Mouse (Mus musculus) olfactory bulb, adult 2 months (tissue): ENCODE measurements around the gene Cmtm6. TPM values are rescaled to one million over a fixed set of nuclear protein-coding genes. Genes with fewer than 3 reads are reported as not detected.

ENCODE experiments used
- H3K27ac ChIP-seq: fragments of 200-500 bp; 2 replicates; pipeline ENCODE4 v1.5.1; 2012; ENCODE audit warnings: low read depth, low read length; ENCODE audit not compliant: insufficient read depth
- H3K4me1 ChIP-seq: fragments of 200-500 bp; 2 replicates; pipeline ENCODE4 v1.6.1; 2012; ENCODE audit warnings: low read length; ENCODE audit not compliant: control insufficient read depth, insufficient read depth
- H3K4me3 ChIP-seq: fragments of 200-500 bp; 2 replicates; pipeline ENCODE4 v1.5.1; 2012; ENCODE audit warnings: mild to moderate bottlenecking, low read depth, low read length, moderate library complexity; ENCODE audit not compliant: insufficient read depth
- CTCF ChIP-seq: fragments of 200-500 bp; IDR thresholded peaks from 2 replicates; pipeline ENCODE4 v1.5.1; 2012; ENCODE audit warnings: low read depth, mild to moderate bottlenecking, low read length, moderate library complexity; ENCODE audit not compliant: insufficient read depth
- POLR2A ChIP-seq: fragments of 200-500 bp; IDR thresholded peaks from 2 replicates; pipeline ENCODE4 v1.6.1; 2012; ENCODE audit warnings: mild to moderate bottlenecking, low read depth, low read length, moderate library complexity; ENCODE audit not compliant: insufficient read depth
- WGBS: fragments of 180-500 bp; shearing (Covaris S2); methylation state at CpG from one replicate; pipeline ENCODE4 v1.1.7; 2018; 5-methylcytosine and 5-hydroxymethylcytosine counted together
- polyA plus RNA-seq: library from polyadenylated mRNA; stranded (reverse); fragments of >200 nt; gene quantifications from 2 replicates; pipeline ENCODE4 v1.2.4, GENCODE M21; 2012; ENCODE audit warnings: low replicate concordance; ENCODE audit not compliant: missing spikeins, insufficient read depth, insufficient read length

The Cmtm6 gene
- polyA plus RNA-seq, 1 experiment, result not detected

- Histone ChIP-seq H3K27ac (no peak overlapping the region), H3K4me3 (no peak overlapping the region), H3K4me1 (peaks cover 14% of the 10 kb centered on the region)
- WGBS, result 69% methylated on average over 4 of the region's 4 CpGs
- TF ChIP-seq POLR2A (no peak), CTCF (no peak)
Measured at GRCm38 (mm10) chr9:114745163-114745562, 14.2 kb downstream of the Cmtm6 start.

DNA sequence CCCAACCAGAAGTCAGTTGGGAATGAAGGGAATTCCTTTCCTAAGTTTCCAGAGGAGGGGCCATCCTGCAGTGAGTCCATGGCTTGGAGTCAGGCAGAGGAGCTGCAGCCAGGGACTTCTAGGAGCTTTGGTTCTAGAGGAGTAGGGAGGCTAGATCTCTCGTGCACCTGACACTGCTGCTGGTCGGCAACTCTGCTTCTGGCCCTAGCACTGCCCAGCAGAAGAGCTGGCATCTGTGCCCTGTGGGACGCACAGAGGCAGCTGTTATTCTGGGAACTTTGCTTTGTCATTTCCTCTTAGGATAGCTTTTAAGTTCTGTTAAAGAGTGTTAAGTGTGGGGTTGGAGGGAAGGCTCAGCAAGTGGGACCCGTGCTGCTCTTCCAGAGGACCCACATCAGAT is 14.7 kb downstream of the Cmtm6 start:
- WGBS, result 76% methylated on average over 4 of the region's 4 CpGs
- no peak overlapping the region for H3K27ac ChIP-seq
- H3K4me1 ChIP-seq, result peaks cover 14% of the 10 kb centered on the region
- TF ChIP-seq POLR2A, result no peak
- no peak for TF ChIP-seq CTCF
- no peak overlapping the region for H3K4me3 ChIP-seq

- TF ChIP-seq POLR2A (no peak), CTCF (no peak)
- WGBS, result 57% methylated on average over 10 of the region's 10 CpGs
- Histone ChIP-seq H3K27ac (no peak overlapping the region; the same call in 1 of the 2 replicates), H3K4me1 (peaks cover 14% of the 10 kb centered on the region), H3K4me3 (no peak overlapping the region)
Measured at GRCm38 (mm10) chr9:114747012-114747411, 16.1 kb downstream of the Cmtm6 start.

DNA sequence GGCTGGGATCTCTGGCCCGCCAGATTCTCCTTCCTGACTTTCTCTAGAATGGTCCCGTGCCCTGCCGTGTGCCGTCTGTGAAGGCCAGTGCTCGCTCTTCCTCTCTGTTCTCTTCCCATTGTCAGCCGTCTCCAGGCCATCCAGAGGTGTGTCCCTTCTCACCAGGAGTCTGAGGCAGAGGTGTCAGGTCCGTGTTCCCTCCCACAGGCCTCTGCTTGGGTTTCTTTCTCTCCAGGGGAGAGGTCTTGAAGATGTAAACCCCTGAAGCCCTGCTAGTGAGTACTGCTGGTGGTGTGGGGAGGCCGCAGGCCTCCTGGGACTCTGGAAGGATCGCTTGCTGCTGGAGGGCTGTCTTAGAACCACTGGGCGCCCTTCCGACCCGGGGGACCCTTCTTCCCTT is 16.6 kb downstream of the Cmtm6 start:
- no peak overlapping the region; the same call in 1 of the 2 replicates for H3K27ac ChIP-seq
- no peak overlapping the region for H3K4me3 ChIP-seq
- no peak for TF ChIP-seq CTCF
- TF ChIP-seq POLR2A, result no peak
- WGBS, result 89% methylated on average over 12 of the region's 12 CpGs
- peaks cover 15% of the 10 kb centered on the region for H3K4me1 ChIP-seq

DNA sequence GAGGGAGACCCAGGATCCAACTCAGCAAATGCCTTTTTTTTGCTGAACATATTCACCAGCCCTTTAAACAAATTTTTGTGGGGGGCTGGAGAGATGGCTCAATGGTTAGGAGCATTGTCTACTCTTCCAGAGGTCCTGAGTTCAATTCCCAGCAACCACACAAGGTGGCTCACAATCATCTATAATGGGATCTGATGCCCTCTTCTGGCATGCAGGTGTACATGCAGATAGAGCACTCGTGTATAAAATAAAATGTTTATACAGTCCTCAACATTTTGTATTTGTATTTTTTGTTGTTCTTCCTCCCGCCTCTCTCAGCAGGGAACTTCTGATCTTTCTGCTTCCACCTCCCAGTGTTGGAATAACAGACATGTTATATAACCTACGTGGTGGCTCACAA is 20.7 kb downstream of the Cmtm6 start:
- TF ChIP-seq POLR2A, result no peak
- TF ChIP-seq CTCF, result no peak
- H3K4me3 ChIP-seq, result no peak overlapping the region
- H3K27ac ChIP-seq, result no peak overlapping the region
- whole genome bisulfite sequencing, result 76% methylated on average over 3 of the region's 3 CpGs
- peaks cover 18% of the 10 kb centered on the region for H3K4me1 ChIP-seq

GRCm38 (mm10) chr9:114752311-114752710 is 21.4 kb downstream of the Cmtm6 start:
- no peak overlapping the region; the same call in 1 of the 2 replicates for H3K4me3 ChIP-seq
- WGBS, result 68% methylated on average over 9 of the region's 9 CpGs
- H3K27ac ChIP-seq, result no peak overlapping the region
- H3K4me1 ChIP-seq, result peaks cover 14% of the 10 kb centered on the region
- no peak for TF ChIP-seq CTCF
- TF ChIP-seq POLR2A, result no peak

DNA sequence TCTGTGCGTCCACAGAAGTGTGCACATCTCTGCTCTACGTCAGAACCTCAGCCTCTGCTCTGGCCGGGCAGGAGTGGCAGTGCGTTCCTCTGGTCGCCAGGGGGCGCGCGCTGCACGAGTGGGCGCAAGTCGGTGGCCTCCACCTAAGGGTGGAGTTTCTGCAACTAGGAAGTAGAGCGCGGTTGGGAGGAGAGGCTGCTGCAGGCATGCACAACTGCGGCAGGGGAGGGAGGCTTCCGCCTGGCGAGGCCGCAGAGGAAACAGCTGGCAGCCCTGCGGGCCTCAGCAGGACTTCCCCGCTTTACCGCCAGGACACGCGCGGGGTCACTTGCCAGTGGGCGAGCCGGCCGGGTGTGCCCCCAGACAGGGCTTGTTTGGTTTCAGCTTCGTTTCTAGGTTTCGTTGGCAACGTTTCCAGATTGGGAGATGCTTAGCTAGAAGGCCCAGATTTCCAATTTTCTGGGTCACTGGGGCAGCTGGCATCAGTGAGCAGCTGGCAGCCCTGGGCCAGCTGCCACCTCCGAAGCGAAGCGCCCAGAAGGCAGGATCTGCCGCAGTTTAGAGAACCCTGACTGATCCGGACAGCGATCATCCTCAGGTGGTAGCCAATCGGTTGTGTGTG is 22.1 kb downstream of the Cmtm6 start:
- 4% methylated on average over 36 of the region's 36 CpGs for WGBS
- Histone ChIP-seq H3K27ac (no peak overlapping the region), H3K4me1 (peaks cover 8% of the 10 kb centered on the region), H3K4me3 (peak overlapping the region; percentile 63)
- TF ChIP-seq CTCF (peak; percentile 97), POLR2A (0 out of 2 replicates have a peak, but pooled peaks have one; percentile 23)

GRCm38 (mm10) chr9:114758272-114758671 is 27.4 kb downstream of the Cmtm6 start:
- TF ChIP-seq POLR2A (no peak), CTCF (no peak)
- H3K4me1 ChIP-seq, result peaks cover under 1% of the 10 kb centered on the region
- H3K27ac ChIP-seq, result no peak overlapping the region
- no peak overlapping the region for H3K4me3 ChIP-seq
- WGBS, result 83% methylated on average over 7 of the region's 7 CpGs

DNA sequence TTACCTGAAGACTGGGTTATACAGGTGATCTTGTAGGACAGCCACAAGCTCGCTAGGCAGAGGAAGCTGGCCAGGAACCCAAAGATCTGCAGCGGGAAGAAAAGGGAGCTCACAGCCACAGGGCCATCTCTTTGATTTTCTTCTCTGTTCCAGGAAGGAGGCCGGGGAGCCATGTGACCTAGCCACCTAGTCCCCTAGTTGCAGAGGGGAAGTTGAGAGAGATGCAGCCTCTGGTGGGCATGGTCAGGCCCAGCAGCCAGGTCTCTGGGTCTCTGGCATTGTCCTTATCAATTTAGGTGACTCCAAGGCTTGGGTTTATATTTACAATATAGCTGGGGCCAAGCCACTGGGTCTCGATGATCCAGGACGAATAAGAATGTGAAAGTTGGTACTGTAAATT is 27.9 kb downstream of the Cmtm6 start:
- Histone ChIP-seq H3K27ac (no peak overlapping the region), H3K4me3 (no peak overlapping the region), H3K4me1 (no peaks in the 10 kb centered on the region)
- TF ChIP-seq CTCF (no peak), POLR2A (no peak)
- WGBS, result 92% methylated on average over 5 of the region's 5 CpGs
